Mouse (Mus musculus): ENCODE measurements at regions not wholly inside any gene's neighbourhood (a gene's known extent, or its start where the extent isn't known, plus 50 kb on each side); places are given as distances from the start of the nearest gene placed in this dataset.
"Not testable (repeated sequence)": the region's sequence is repeated elsewhere in the genome, so short reads cannot be mapped to it uniquely, and the experiment has no call there.

- no peak for DNase-seq (ENCODE audit: low spot score in 2 of 2)
These were observed 184.0 kb downstream of the Frk start for GRCm38 (mm10) chr10:34667203-34667602.

- DNase-seq (ENCODE audit: low spot score in 2 of 2), result no peak
These were observed 184.7 kb downstream of the Frk start for GRCm38 (mm10) chr10:34667735-34668439.

GRCm38 (mm10) chr10:34671791-34672190, 188.6 kb downstream of the Frk start:
- DNase-seq (ENCODE audit: low spot score in 2 of 2), result no peak

GRCm38 (mm10) chr10:34699414-34699813, 216.2 kb downstream of the Frk start:
- DNase-seq (ENCODE audit: low spot score in 2 of 2), result not testable (repeated sequence)

DNA sequence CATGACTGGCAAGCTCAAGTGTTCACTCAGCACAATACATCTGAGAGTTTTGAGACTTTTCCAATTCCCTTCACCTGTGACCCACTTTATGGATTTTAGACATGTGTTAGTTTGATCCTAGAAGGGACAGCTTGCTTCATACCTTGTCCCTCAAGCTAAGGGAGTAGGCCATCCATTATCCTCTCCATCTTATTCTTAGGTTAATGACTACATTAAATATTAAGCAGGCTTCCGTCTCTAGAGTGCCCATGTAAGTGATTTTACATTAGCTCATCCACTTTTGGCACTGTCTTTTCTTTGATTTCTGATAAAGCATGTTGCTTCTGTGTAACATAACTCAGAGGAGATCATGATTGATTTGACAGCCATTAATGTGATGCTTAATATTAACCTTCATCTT, 218.8 kb downstream of the Frk start:
- DNase-seq (ENCODE audit: low spot score in 2 of 2), result no peak

GRCm38 (mm10) chr10:34705416-34705815, 222.2 kb downstream of the Frk start:
- DNase-seq (ENCODE audit: low spot score in 2 of 2), result no peak

DNA sequence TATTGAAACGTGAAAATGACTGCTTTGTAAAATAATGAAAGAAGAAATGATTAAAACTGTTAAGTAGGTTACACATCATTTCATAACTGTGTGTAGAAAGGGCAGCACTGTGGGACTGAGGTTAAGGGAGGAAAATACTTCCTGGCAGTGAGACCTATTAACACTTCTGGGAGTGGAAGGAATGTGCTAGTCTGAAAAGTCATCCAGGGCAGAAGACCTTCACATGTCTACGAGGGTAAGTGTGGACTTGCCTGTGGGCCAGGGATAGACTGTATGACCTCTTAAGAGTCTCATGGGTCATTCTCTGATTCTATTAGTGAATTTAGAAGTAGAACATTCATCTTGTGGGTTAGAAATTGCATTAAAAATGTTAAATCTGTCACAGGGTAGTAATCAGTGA, 248.1 kb downstream of the Frk start:
- DNase-seq (ENCODE audit: low spot score in 2 of 2), result no peak

DNA sequence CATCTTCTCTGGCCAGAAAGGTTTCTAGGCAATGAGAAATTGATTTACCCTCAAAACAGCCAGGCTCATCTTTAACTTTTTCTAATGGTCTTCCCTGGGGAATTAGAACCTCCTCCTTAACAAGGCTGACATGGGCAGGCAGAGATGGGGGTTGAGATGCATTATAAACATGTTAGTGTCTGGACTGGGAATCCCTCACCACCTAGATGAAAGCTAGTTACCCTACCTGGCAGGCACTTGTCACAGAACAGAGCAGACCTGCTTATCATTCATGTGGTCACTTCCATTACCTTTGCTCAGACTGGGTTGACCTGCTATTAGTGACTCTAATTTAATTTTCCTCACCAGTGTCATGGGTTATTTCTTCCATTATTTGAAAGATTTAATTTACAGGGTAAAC, 279.2 kb downstream of the Frk start:
- DNase-seq (ENCODE audit: low spot score in 2 of 2), result no peak

DNA sequence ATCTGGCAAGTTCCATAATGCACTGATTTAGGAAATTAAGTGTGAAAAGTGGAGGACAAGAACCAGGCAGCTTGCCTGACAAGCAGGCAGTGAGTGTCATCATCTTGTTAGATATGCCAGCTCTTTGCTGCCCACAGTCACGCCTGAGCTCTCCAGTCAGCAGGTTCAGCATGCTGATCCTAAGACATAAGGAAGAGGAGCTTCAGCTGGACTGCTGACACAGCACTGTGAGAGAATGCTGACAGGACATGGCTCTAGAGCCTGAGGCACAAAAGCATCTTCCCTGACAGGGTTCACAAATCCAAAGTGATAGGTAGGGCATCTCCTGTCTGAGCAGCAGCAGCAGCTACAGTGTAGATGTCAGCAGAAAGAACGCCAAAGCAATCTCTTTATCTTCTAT, 308.9 kb downstream of the Frk start:
- DNase-seq (ENCODE audit: low spot score in 2 of 2), result no peak

- DNase-seq (ENCODE audit: low spot score in 2 of 2), result no peak
These were observed 327.9 kb downstream of the Frk start for GRCm38 (mm10) chr10:34811131-34811530.

GRCm38 (mm10) chr10:34824121-34824520, 340.9 kb downstream of the Frk start:
- no peak for DNase-seq (ENCODE audit: low spot score in 2 of 2)

- no peak for DNase-seq (ENCODE audit: low spot score in 2 of 2)
These were observed 358.9 kb downstream of the Frk start for GRCm38 (mm10) chr10:34842015-34842504.

DNA sequence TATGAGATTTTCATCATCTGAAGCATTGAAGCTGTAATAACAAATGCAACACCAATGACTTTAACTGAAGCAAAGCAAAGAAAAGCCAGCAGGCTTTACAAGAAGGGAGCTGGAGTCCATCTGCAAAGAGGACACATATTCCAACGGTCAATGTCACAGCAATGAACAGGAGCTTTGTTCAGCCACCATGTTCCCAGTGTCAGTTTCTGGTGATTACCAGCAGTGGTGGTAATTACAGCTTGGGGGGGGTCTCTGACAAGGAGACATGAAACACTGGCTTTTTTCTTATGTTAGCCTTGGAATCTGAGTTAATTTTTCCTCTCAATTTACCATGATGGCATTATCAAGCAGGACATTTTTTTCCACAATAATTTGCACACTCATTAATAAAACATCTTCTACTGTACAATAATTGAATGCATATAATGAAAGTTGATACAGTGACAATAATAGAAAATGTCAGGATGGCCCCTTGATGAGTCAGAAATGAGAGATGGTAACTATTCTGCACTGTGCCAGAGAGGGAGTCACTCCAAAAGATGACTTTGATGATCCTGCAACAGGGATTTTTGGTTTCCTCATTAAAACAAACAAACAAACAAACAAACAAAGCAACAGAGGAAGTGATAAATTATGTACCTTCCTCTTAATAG, 373.4 kb downstream of the Frk start:
- DNase-seq (ENCODE audit: low spot score in 2 of 2), result no peak

GRCm38 (mm10) chr10:34862693-34863092, 379.5 kb downstream of the Frk start:
- DNase-seq (ENCODE audit: low spot score in 2 of 2), result no peak

DNA sequence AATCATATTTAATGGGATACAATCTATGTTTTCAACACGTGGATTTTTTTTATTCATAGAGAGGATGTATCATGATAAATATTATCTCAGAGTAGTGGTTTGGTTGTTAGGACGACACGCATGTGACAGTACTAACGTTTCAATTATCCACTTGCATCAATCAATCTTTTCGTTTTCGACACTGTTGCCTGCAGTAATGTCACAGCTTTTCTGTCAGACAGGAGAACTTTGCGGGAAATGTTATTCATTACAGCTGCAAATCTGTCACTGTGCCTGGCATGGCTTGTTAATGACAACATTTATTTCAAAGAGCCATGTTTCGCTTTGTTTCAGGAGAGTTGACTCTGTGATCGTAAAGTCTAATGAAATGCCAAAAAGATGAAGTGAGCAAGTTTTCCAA, 388.7 kb downstream of the Frk start:
- no peak for DNase-seq (ENCODE audit: low spot score in 2 of 2)

GRCm38 (mm10) chr10:34878511-34878910, 395.3 kb downstream of the Frk start:
- DNase-seq (ENCODE audit: low spot score in 2 of 2), result no peak

GRCm38 (mm10) chr10:34887601-34888000, 404.4 kb downstream of the Frk start:
- DNase-seq (ENCODE audit: low spot score in 2 of 2), result no peak

DNA sequence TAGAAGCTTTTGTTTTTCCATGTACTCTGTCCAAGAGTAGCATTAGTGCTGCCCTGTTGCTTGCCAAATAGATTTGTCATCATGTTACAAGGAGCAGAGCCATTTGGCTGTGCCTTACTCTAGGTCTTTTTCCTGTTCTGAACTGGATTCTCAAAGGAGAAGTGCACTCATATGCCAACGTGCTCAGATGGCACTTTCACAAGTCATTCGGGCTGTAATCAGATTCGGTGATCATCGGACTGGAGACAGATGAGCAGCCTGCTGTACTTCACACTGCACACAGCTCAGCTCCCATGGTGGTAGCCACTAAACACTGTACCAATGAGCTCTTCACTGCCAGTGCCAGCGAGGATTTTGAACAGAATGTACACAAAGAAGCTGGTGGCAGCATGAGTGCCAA, 421.1 kb downstream of the Frk start:
- DNase-seq (ENCODE audit: low spot score in 2 of 2), result peak in 1 of 2 experiments; percentile 7

GRCm38 (mm10) chr10:34904692-34905091, 421.5 kb downstream of the Frk start:
- no peak for DNase-seq (ENCODE audit: low spot score in 2 of 2)

DNA sequence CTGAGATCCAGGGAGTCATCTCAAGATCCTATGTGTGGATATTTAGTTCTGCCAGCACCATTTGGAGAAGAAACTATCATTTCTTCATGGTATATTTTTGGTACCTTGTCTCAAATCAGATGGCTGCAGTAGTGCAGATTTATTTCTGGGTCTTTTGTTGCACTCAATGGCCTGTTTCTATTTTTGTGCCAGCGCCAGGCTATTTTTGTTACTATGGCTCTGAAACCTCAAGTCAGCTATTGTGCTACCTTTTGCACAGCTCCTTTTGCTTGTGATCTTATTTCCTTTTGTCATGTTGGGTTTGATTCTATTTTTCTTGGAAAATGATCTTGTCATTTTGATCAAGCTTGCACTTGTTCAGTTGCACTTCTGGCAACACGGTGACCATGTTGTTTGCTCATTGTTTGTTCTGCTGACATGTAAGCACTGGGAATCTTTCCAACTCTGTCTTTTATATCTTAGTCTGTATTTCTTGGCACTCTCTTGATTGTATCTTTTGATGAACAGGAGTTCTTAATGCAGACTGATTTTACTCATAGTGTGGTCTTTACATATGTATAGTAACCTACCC, 429.0 kb downstream of the Frk start:
- no peak for DNase-seq (ENCODE audit: low spot score in 2 of 2)

All from gastrocnemius, postnatal 4 days (tissue).